ENCODE assay signal across 16 mouse cellular contexts in the genomic region with DNA sequence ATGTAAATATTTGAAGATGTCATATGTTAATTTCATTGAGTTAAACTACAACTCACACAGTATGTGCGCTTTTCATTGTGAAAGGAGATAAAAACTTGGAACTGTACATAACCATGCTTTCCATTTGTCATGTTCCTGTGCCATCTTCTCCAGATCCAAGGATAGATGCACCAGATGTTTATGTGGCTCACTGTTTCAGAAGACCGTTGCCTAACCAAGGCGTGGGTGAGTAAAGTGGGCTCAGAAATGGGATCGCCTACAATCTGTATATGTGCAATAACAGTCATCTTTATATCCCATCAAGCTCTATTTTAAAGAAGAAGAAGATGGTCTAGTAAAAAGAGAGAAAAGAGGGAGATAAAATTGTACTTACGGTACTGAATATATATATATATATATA. TPM values are rescaled to one million over a fixed set of nuclear protein-coding genes. Genes with fewer than 3 reads are reported as not detected.
DNase-seq lines count a peak whose midpoint lies in the region.
"Had no signal": no experiment of that assay in that cellular context is flagged by ENCODE, and none has a peak within 500 bp of the region (broad histone marks: within the 10 kb centered on the region; RNA-seq: fewer than 3 reads in every experiment).

No protein-coding gene starts in this region.

- no peaks in the 10 kb centered on the region for H3K4me1 ChIP-seq in embryonic facial prominence, embryonic 10.5 days
- H3K4me1 ChIP-seq: embryonic facial prominence, embryonic 13.5 days; heart, embryonic 13.5 days; hindbrain, embryonic 15.5 days had no signal

- intact Hi-C loops in left cerebral cortex, postnatal 4 days (cut with DNase I): no loop called here

- H3K4me3 ChIP-seq in embryonic facial prominence, embryonic 10.5 days: no peak overlapping the region
- H3K4me3 ChIP-seq: embryonic facial prominence, embryonic 13.5 days; heart, embryonic 13.5 days; hindbrain, embryonic 15.5 days had no signal

- peak; percentile 18 for DNase-seq in left cerebral cortex, adult 11 months (ENCODE audit: low spot score)
- no peak for DNase-seq in left cerebral cortex, postnatal 4 days
- peak; percentile 78 for DNase-seq in brain, adult 2 months (ENCODE audit: low read depth, low spot score)
- peak; percentile 37 to 44 for DNase-seq in left cerebral cortex, adult 9 months (ENCODE audit: low spot score in 2 of 2)
- peak; percentile 7 for DNase-seq in right cerebral cortex, postnatal 25 days
- DNase-seq in gastrocnemius, postnatal 10 days: no peak
- DNase-seq in embryonic facial prominence, embryonic 10.5 days (ENCODE audit: low spot score): no peak
- DNase-seq: adrenal gland, adult 2 months; adrenal gland, postnatal 25 days; cerebellum, adult 9-10 months; cerebellum, postnatal 25 days; gastrocnemius, postnatal 25 days; heart, postnatal 36 days had no signal

- H3K27me3 ChIP-seq in embryonic facial prominence, embryonic 10.5 days (replicated peaks; ENCODE audit: low read depth, poor library complexity, severe bottlenecking): no peaks in the 10 kb centered on the region
- H3K27me3 ChIP-seq: embryonic facial prominence, embryonic 13.5 days; heart, embryonic 13.5 days; hindbrain, embryonic 15.5 days had no signal

- H3K9me3 ChIP-seq in embryonic facial prominence, embryonic 10.5 days: no peaks in the 10 kb centered on the region
- H3K9me3 ChIP-seq: embryonic facial prominence, embryonic 13.5 days; heart, embryonic 13.5 days; hindbrain, embryonic 15.5 days had no signal

- no peak overlapping the region for H3K27ac ChIP-seq in embryonic facial prominence, embryonic 10.5 days (replicated peaks)
- H3K27ac ChIP-seq: embryonic facial prominence, embryonic 13.5 days; heart, embryonic 13.5 days; hindbrain, embryonic 15.5 days had no signal

- WGBS in embryonic facial prominence, embryonic 10.5 days: 94% methylated on average over 5 of the region's 5 CpGs

- no peaks in the 10 kb centered on the region for H3K36me3 ChIP-seq in embryonic facial prominence, embryonic 10.5 days (replicated peaks)
- H3K36me3 ChIP-seq: embryonic facial prominence, embryonic 13.5 days; heart, embryonic 13.5 days; hindbrain, embryonic 15.5 days had no signal

RNA-seq across cellular contexts. Expression of gene Tmem140, which starts 30.6 kb away (rescaled TPM):
- total RNA-seq in left cerebral cortex, postnatal 4 days (2021): 1 to 10 TPM in 1 of 2 experiments, under 1 TPM in 1; 0.84 to 1.4 TPM
- 10 to 100 TPM; 12.6 to 12.9 TPM for total RNA-seq in gastrocnemius, postnatal 10 days (2021)
- 1.8 and 1.9 TPM in 2 replicates for polyA plus RNA-seq in embryonic facial prominence, embryonic 10.5 days (2016; fragmentation: Nextera tagmentation; extraction: Ambion mirVana)

RNA-seq across cellular contexts. Expression of gene Cyren, which starts 45.5 kb away (rescaled TPM):
- 1 to 10 TPM; 5.3 to 5.7 TPM for total RNA-seq in left cerebral cortex, postnatal 4 days (2021)
- 1 to 10 TPM; 5.6 TPM for total RNA-seq in gastrocnemius, postnatal 10 days (2021)
- 18.9 and 19.2 TPM in 2 replicates for polyA plus RNA-seq in embryonic facial prominence, embryonic 10.5 days (2016; fragmentation: Nextera tagmentation; extraction: Ambion mirVana)

RNA-seq across cellular contexts. Expression of gene Agbl3, which starts 52.1 kb away (rescaled TPM):
- total RNA-seq in left cerebral cortex, postnatal 4 days (2021): 10 to 100 TPM; 16.4 to 18.5 TPM
- 1 to 10 TPM; 4.6 to 5.5 TPM for total RNA-seq in gastrocnemius, postnatal 10 days (2021)
- polyA plus RNA-seq in embryonic facial prominence, embryonic 10.5 days (2016; fragmentation: Nextera tagmentation; extraction: Ambion mirVana): 2.8 and 3.3 TPM in 2 replicates

Comparison
In these comparisons a context has a peak if more than half of its experiments do, and no peak if none do; other contexts are left out.
1. DNase-seq: peak in left cerebral cortex, adult 11 months (single experiment), brain, adult 2 months (single experiment), left cerebral cortex, adult 9 months (2 of 2) and right cerebral cortex, postnatal 25 days (single experiment); none in left cerebral cortex, postnatal 4 days (single experiment), gastrocnemius, postnatal 10 days (single experiment) and embryonic facial prominence, embryonic 10.5 days (single experiment).
2. RNA of gene Tmem140, which starts 30.6 kb away (total RNA-seq): 12.6 to 12.9 TPM in gastrocnemius, postnatal 10 days; 0.84 to 1.4 TPM in left cerebral cortex, postnatal 4 days; every median in the first group is over 4 times any median in the second.